9 mouse cellular contexts compared by ENCODE assay signal in genomic region chr14:62965342-62965741, GRCm38 (mm10). TPM values are rescaled to one million over a fixed set of nuclear protein-coding genes. Genes with fewer than 3 reads are reported as not detected.
DNase-seq lines count a peak whose midpoint lies in the region; ATAC-seq lines count a peak whose summit lies in the region.
"Had no signal": no experiment of that assay in that cellular context is flagged by ENCODE, and none has a peak within 500 bp of the region (broad histone marks: within the 10 kb centered on the region; RNA-seq: fewer than 3 reads in every experiment).

No protein-coding gene starts in this region.

- WGBS in hindbrain, embryonic 10.5 days = 87% methylated on average over 5 of the region's 5 CpGs
- 84% methylated on average over 5 of the region's 5 CpGs for WGBS in hindbrain, embryonic 11.5 days
- 91% methylated on average over 5 of the region's 5 CpGs for WGBS in limb, embryonic 10.5 days

- 0 out of 2 replicates have a peak, but pooled peaks cover 6% of the 10 kb centered on the region for H3K36me3 ChIP-seq in hindbrain, embryonic 10.5 days
- H3K36me3 ChIP-seq in hindbrain, embryonic 11.5 days (ENCODE audit: control insufficient read depth, insufficient read depth, low read length) = no peaks in the 10 kb centered on the region
- H3K36me3 ChIP-seq in limb, embryonic 10.5 days = peaks cover 3% of the 10 kb centered on the region; the same call in 1 of the 2 replicates

- no peak overlapping the region for H3K9ac ChIP-seq in hindbrain, embryonic 11.5 days (ENCODE audit: low read depth, low read length)

- H3K9me3 ChIP-seq in hindbrain, embryonic 10.5 days = no peaks in the 10 kb centered on the region
- no peaks in the 10 kb centered on the region for H3K9me3 ChIP-seq in hindbrain, embryonic 11.5 days (ENCODE audit: control insufficient read depth, low read length)
- H3K9me3 ChIP-seq in limb, embryonic 10.5 days (replicated peaks) = no peaks in the 10 kb centered on the region

- no peaks in the 10 kb centered on the region for H3K27me3 ChIP-seq in hindbrain, embryonic 10.5 days (ENCODE audit: insufficient read depth, poor library complexity, severe bottlenecking)
- no peaks in the 10 kb centered on the region for H3K27me3 ChIP-seq in hindbrain, embryonic 11.5 days (ENCODE audit: control insufficient read depth, insufficient read depth, low read length)
- H3K27me3 ChIP-seq in limb, embryonic 10.5 days (ENCODE audit: low read depth, poor library complexity, severe bottlenecking) = no peaks in the 10 kb centered on the region

- peaks cover 11% of the 10 kb centered on the region for H3K4me1 ChIP-seq in hindbrain, embryonic 10.5 days (replicated peaks)
- H3K4me1 ChIP-seq in hindbrain, embryonic 11.5 days (replicated peaks; ENCODE audit: control insufficient read depth, insufficient read depth, low read length) = no peaks in the 10 kb centered on the region
- peaks cover 15% of the 10 kb centered on the region for H3K4me1 ChIP-seq in limb, embryonic 10.5 days

- peak overlapping the region; percentile 46; the same call in 1 of the 2 replicates for H3K27ac ChIP-seq in hindbrain, embryonic 10.5 days
- H3K27ac ChIP-seq in hindbrain, embryonic 11.5 days (ENCODE audit: low read depth, low read length) = no peak overlapping the region
- peak overlapping the region; percentile 61; the same call in 1 of the 2 replicates for H3K27ac ChIP-seq in limb, embryonic 10.5 days

- peak; percentile 26 for DNase-seq in CD4-positive, CD25-positive, alpha-beta regulatory T cell, adult 2 months (ENCODE audit: low read depth, low spot score)
- DNase-seq in hindbrain, embryonic 10.5 days (ENCODE audit: low spot score) = no peak
- DNase-seq in hindbrain, embryonic 11.5 days (ENCODE audit: low spot score) = no peak
- DNase-seq in 416B (ENCODE audit: low read depth) = peak; percentile 8
- DNase-seq in limb, embryonic 10.5 days (ENCODE audit: low spot score) = no peak
- DNase-seq in right cerebral cortex, adult 2 months (ENCODE audit: low spot score in 2 of 2) = no peak
- DNase-seq in thymus, adult 18-20 months = no peak

- ATAC-seq in CD4-positive, CD25-positive, alpha-beta regulatory T cell, adult 4 months = no peak
- ATAC-seq in hindbrain, embryonic 11.5 days (ENCODE audit: low FRiP score) = no peak

- H3K4me2 ChIP-seq in hindbrain, embryonic 11.5 days (replicated peaks; ENCODE audit: low read depth, low read length) = no peak overlapping the region

- peak overlapping the region; percentile 44; the same call in 1 of the 2 replicates for H3K4me3 ChIP-seq in hindbrain, embryonic 10.5 days
- H3K4me3 ChIP-seq in hindbrain, embryonic 11.5 days (ENCODE audit: low read depth, low read length) = no peak overlapping the region
- H3K4me3 ChIP-seq in limb, embryonic 10.5 days = no peak overlapping the region

RNA-seq across cellular contexts. Expression of gene Defb48, which starts 19.0 kb away (rescaled TPM):
- not detected for polyA plus RNA-seq in CD4-positive, CD25-positive, alpha-beta regulatory T cell, adult 4 months (2017; shearing (Covaris generic))
- not detected in 2 replicates for polyA plus RNA-seq in hindbrain, embryonic 10.5 days (2016; fragmentation: Nextera tagmentation; extraction: Ambion mirVana)
- polyA plus RNA-seq in hindbrain, embryonic 11.5 days (2014; fragmentation: Nextera tagmentation; extraction: Ambion mirVana) = not detected in 2 replicates
- not detected in 2 replicates for polyA plus RNA-seq in limb, embryonic 10.5 days (2016; fragmentation: Nextera tagmentation; extraction: Ambion mirVana)
- polyA plus RNA-seq: large intestine, adult 2 months had no signal

RNA-seq across cellular contexts. Expression of gene Defb47, which starts 32.5 kb away (rescaled TPM):
- not detected for polyA plus RNA-seq in CD4-positive, CD25-positive, alpha-beta regulatory T cell, adult 4 months (2017; shearing (Covaris generic))
- polyA plus RNA-seq in hindbrain, embryonic 10.5 days (2016; fragmentation: Nextera tagmentation; extraction: Ambion mirVana) = not detected in 2 replicates
- polyA plus RNA-seq in hindbrain, embryonic 11.5 days (2014; fragmentation: Nextera tagmentation; extraction: Ambion mirVana) = not detected in 2 replicates
- polyA plus RNA-seq in limb, embryonic 10.5 days (2016; fragmentation: Nextera tagmentation; extraction: Ambion mirVana) = not detected in 2 replicates
- polyA plus RNA-seq: large intestine, adult 2 months had no signal

RNA-seq across cellular contexts. Expression of gene Defb43, which starts 46.2 kb away (rescaled TPM):
- polyA plus RNA-seq in CD4-positive, CD25-positive, alpha-beta regulatory T cell, adult 4 months (2017; shearing (Covaris generic)) = not detected
- not detected in 2 replicates for polyA plus RNA-seq in hindbrain, embryonic 10.5 days (2016; fragmentation: Nextera tagmentation; extraction: Ambion mirVana)
- polyA plus RNA-seq in hindbrain, embryonic 11.5 days (2014; fragmentation: Nextera tagmentation; extraction: Ambion mirVana) = not detected in 2 replicates
- polyA plus RNA-seq in limb, embryonic 10.5 days (2016; fragmentation: Nextera tagmentation; extraction: Ambion mirVana) = not detected in 2 replicates
- polyA plus RNA-seq: large intestine, adult 2 months had no signal

Comparison
In these comparisons a context has a peak if more than half of its experiments do, and no peak if none do; other contexts are left out.
1. DNase-seq: peak in CD4-positive, CD25-positive, alpha-beta regulatory T cell, adult 2 months (single experiment) and 416B (single experiment); none in hindbrain, embryonic 10.5 days (single experiment), hindbrain, embryonic 11.5 days (single experiment), limb, embryonic 10.5 days (single experiment), right cerebral cortex, adult 2 months (0 of 2) and thymus, adult 18-20 months (0 of 2).